Mouse (Mus musculus): ENCODE results near the gene Fbxo36. TPM values are rescaled to one million over a fixed set of nuclear protein-coding genes. Genes with fewer than 3 reads are reported as not detected.

The Fbxo36 gene
- polyA plus RNA-seq, 1 experiment from 2014 or later: 10.5 TPM

DNA sequence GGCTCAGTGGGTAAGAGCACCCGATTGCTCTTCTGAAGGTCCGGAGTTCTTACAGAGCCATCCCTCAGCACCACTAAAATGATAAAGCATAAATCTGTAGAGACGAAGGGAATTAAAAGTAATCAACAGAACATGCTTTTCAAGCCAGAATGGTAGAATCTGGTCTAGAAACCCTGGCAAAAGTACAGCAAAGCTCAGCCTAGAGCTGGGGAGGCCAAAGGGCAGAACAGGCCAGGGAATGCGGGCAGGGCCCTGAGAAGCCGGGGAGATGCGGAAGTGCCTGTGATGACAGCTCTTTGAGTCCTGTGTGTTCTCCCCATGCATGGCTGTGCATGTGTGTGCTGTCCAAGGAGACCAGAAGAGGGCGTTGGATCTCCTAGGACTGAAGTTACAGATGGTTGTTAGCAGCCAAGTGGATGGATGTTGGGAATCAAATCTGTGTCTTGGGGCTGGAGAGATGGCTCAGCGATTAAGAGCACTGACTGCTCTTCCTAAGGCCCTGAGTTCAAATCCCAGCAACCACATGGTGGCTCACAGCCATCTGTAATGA, 40.0 kb downstream of the Fbxo36 start:
- H3K4me3 ChIP-seq (replicated peaks): no peak overlapping the region
- 91% methylated on average over 8 of the region's 8 CpGs for WGBS
- no peaks in the 10 kb centered on the region for H3K27me3 ChIP-seq (replicated peaks)
- no peak for ATAC-seq (ENCODE audit: insufficient read depth, low FRiP score, low read depth)
- no peak overlapping the region for H3K27ac ChIP-seq
- H3K4me2 ChIP-seq: no peak overlapping the region
- H3K9me3 ChIP-seq: no peaks in the 10 kb centered on the region
- no peaks in the 10 kb centered on the region for H3K4me1 ChIP-seq
- no peak overlapping the region for H3K9ac ChIP-seq
- no peaks in the 10 kb centered on the region for H3K36me3 ChIP-seq

DNA sequence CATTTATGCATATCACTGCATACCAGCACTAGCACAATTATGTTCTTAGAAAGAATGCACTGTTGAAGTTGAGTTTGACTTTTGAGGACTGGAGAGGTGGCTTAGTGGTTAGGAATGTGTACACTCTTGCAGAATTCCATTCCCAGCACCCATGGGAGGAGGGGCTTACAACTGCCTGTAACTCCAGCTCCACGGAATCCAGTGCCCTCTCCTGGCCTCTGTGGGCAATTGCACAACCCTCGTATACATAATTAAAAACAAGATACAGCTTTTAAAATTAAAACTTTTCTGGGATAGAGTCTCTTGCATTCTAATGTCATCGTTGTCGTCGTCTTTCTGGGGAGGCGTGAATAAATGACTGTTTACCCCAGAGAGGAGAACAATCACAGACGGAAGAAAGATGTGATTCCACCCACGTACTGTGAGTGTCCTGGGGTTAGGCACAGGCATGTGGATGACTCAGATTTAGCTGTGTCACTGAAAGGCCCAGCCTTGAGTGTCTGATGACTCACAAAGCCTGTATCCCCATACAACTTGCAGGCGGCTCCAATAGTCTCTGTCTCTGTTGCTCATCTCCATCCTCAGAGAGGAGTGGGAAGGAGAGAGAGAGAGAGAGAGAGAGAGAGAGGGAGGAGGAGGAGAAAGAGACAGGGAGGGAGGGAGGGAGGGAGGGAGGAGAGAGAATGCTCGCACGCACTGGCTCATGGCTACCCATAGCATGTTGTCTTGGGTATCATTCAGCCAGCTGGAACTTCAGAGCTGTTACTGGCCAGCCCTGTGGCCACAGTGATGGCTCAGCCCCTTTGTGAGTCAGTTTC, 41.8 kb downstream of the Fbxo36 start:
- H3K9ac ChIP-seq: no peak overlapping the region
- no peaks in the 10 kb centered on the region for H3K9me3 ChIP-seq
- no peaks in the 10 kb centered on the region for H3K4me1 ChIP-seq
- WGBS: 71% methylated on average over 11 of the region's 11 CpGs
- no peak for ATAC-seq (ENCODE audit: insufficient read depth, low FRiP score, low read depth)
- H3K36me3 ChIP-seq: no peaks in the 10 kb centered on the region
- H3K4me2 ChIP-seq: no peak overlapping the region
- H3K27ac ChIP-seq: no peak overlapping the region
- H3K27me3 ChIP-seq (replicated peaks): no peaks in the 10 kb centered on the region
- H3K4me3 ChIP-seq (replicated peaks): no peak overlapping the region

DNA sequence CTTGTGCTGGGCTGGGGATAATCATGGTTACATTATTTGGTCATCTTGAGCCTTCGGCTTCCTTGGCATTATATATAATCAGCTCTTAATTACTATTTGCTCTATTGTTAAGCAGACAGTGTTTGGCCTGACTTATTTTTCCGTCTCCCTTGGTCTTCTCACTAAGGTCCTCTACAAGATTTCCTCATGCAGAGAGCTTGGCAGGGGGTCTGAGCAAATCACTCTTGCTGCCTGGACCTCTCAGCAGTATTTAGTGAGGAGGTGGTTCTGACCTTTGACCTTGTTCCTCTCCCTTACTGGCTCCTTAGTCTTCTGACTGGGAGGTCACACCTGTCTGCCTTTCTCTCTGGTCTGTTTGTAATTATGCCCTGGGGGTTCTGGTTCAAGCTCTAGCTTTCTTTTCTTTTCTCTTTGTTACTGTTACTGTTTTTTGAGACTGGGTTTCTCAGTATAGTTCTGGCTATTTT, 42.5 kb downstream of the Fbxo36 start:
- Histone ChIP-seq H3K9me3 (no peaks in the 10 kb centered on the region), H3K4me3 (replicated peaks) (no peak overlapping the region), H3K9ac (no peak overlapping the region), H3K27me3 (replicated peaks) (no peaks in the 10 kb centered on the region), H3K4me2 (no peak overlapping the region), H3K4me1 (no peaks in the 10 kb centered on the region), H3K27ac (no peak overlapping the region), H3K36me3 (no peaks in the 10 kb centered on the region)
- no peak for ATAC-seq (ENCODE audit: insufficient read depth, low FRiP score, low read depth)
- WGBS: 63% methylated on average over 2 of the region's 2 CpGs

DNA sequence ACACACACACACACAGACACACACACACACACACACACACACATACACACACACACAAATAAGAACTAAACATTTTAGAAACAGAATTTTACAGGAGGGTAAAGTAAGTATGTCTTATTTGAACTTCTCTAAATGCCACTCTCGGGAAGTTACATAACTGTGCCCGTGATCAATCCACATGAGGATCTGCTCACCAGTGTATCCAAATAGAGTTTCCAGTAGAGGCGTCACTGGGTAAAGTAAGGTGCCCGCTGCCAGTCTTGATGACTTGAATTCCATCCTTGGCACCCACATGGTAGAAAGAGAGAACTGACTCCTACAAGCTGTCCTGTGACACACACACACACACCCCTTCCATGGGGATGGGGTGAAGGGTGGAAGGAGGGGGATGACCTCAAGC, 43.3 kb downstream of the Fbxo36 start:
- Histone ChIP-seq H3K9me3 (no peaks in the 10 kb centered on the region), H3K4me1 (no peaks in the 10 kb centered on the region)

DNA sequence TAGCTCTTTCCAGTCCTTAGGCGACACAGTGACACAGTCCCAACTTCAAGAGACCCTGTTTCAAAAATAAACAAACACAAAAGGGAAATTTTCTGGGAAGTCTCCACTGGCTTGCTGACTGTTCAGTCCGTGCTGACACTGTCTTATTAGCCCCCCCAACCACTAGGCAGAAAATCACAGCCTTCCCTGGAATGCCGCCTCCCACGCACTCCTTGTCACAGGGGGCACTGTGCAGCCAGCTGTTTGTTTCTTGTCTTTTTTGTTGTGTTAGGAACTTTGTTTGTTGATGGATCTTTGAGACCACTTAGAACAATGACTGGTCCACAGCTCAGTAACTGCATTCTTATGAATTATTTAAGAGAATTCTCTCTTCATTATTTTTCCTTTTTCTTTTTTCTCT, 44.2 kb downstream of the Fbxo36 start:
- no peaks in the 10 kb centered on the region for H3K4me1 ChIP-seq
- 72% methylated on average over 4 of the region's 4 CpGs for WGBS
- H3K27me3 ChIP-seq (replicated peaks): no peaks in the 10 kb centered on the region
- H3K9ac ChIP-seq: no peak overlapping the region
- H3K4me3 ChIP-seq (replicated peaks): no peak overlapping the region
- H3K27ac ChIP-seq: no peak overlapping the region
- no peak for ATAC-seq (ENCODE audit: insufficient read depth, low FRiP score, low read depth)
- no peak overlapping the region for H3K4me2 ChIP-seq
- no peaks in the 10 kb centered on the region for H3K9me3 ChIP-seq
- H3K36me3 ChIP-seq: no peaks in the 10 kb centered on the region

More for the DNA sequence above, 43.3 kb downstream of the Fbxo36 start:
- Histone ChIP-seq H3K4me3 (replicated peaks) (no peak overlapping the region), H3K27ac (no peak overlapping the region), H3K27me3 (replicated peaks) (no peaks in the 10 kb centered on the region), H3K4me2 (no peak overlapping the region), H3K36me3 (no peaks in the 10 kb centered on the region), H3K9ac (no peak overlapping the region)
- WGBS: 90% methylated on average over 4 of the region's 4 CpGs
- ATAC-seq (ENCODE audit: insufficient read depth, low FRiP score, low read depth): no peak

DNA sequence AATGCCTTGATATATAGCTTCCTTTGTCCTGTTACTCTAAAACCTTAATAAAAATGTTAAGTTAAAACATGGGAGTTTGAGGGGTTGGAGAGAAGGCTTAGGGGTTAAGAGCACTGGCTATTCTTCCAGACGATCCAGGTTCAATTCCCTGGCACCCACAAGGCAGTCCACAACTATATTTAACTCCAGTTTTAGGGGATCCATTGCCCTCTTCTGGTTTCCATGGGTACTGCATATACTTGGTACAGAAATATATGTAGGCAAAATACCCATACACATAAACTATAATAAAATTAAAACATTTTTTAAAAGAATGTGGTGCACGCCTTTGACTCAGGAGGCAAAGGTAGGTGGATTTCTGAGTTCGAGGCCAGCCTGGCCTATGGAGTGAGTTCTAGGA, 45.5 kb downstream of the Fbxo36 start:
- WGBS: 78% methylated on average over 3 of the region's 3 CpGs
- no peak overlapping the region for H3K4me3 ChIP-seq (replicated peaks)
- H3K9ac ChIP-seq: no peak overlapping the region
- no peak overlapping the region for H3K4me2 ChIP-seq
- H3K27me3 ChIP-seq (replicated peaks): no peaks in the 10 kb centered on the region
- H3K4me1 ChIP-seq: no peaks in the 10 kb centered on the region
- H3K9me3 ChIP-seq: no peaks in the 10 kb centered on the region
- H3K27ac ChIP-seq: no peak overlapping the region
- no peaks in the 10 kb centered on the region for H3K36me3 ChIP-seq
- no peak for ATAC-seq (ENCODE audit: insufficient read depth, low FRiP score, low read depth)

DNA sequence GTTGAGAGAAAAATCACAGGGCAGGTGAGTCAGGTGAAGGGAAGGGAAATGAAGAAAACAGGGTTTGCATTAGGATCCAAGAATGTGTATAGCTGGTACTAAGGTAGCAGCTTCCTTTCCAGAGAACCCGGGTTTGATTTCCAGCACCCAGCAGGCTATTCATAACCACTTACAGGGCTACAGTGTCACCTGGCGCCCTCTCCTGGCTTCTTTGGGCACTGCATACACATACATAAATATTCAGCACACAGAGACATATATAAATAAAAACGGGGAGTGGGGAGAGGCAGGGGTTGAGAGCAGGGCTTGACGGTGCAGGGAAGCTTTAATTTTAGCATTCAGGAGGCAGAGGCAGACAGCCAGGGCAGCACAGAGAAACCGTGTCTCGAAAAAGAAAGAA, 46.3 kb downstream of the Fbxo36 start:
- Histone ChIP-seq H3K9ac (no peak overlapping the region), H3K9me3 (no peaks in the 10 kb centered on the region), H3K36me3 (no peaks in the 10 kb centered on the region), H3K4me2 (no peak overlapping the region), H3K27me3 (replicated peaks) (no peaks in the 10 kb centered on the region), H3K4me1 (no peaks in the 10 kb centered on the region), H3K27ac (no peak overlapping the region), H3K4me3 (replicated peaks) (no peak overlapping the region)
- 80% methylated on average over 6 of the region's 6 CpGs for WGBS
- ATAC-seq (ENCODE audit: insufficient read depth, low FRiP score, low read depth): no peak

DNA sequence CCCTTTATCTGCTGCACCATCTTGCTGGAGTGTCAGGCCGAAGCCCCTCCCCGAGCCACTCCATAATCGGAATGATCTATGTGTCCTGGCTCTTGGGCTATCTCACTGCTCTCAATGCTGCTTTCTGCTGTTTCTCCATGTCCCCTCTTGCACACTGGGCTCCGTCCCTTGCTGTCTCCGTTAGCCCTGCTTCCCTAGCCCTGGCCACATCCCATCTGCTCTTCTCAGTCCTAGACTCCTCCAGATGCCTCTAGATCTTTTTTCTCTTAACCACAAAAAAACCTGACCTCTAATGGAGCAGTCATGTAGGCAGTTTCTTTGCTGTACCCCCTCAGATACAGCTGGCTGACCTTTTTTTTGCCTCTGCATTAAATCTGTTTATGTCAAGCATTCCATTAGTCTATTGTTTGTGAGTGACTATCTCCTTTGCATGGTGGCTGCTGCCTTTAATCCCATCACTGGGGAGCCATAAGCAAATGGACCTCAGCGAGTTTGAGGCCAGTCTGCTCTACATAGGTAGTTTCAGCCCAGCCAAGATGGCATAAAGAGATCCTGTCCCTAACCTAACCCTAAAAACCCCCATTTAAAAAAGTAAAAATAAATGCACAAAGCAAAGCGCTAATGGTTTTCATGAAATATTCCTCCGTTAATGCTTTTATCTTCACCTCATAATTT, 49.8 kb downstream of the Fbxo36 start:
- Histone ChIP-seq H3K4me2 (no peak overlapping the region), H3K27me3 (replicated peaks) (no peaks in the 10 kb centered on the region), H3K4me1 (no peaks in the 10 kb centered on the region), H3K9me3 (no peaks in the 10 kb centered on the region), H3K9ac (no peak overlapping the region), H3K27ac (no peak overlapping the region), H3K36me3 (no peaks in the 10 kb centered on the region), H3K4me3 (replicated peaks) (no peak overlapping the region)
- 55% methylated on average over 8 of the region's 8 CpGs for WGBS
- ATAC-seq (ENCODE audit: insufficient read depth, low FRiP score, low read depth): no peak

DNA sequence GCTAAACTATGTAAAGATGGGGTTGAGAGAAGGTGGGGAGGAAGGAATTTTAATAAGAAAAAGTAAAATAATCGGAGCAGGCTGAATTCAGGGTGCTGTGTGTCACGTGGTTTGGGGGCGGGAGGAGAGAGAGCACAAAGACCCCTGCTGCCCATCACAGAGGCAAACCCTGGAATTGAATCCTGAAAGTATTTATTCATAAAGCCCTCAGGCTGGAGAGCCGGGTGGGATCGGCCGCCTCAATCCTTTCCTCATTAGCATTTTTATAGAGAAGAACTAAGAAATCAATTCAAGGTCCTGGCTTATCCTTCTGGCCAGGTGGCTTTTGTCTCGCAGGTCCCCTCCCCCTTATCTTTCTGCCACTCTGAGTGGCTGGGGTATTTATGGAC, 50.4 kb downstream of the Fbxo36 start:
- Histone ChIP-seq H3K4me3 (replicated peaks) (no peak overlapping the region), H3K9ac (no peak overlapping the region), H3K36me3 (no peaks in the 10 kb centered on the region), H3K4me2 (no peak overlapping the region), H3K4me1 (no peaks in the 10 kb centered on the region), H3K27me3 (replicated peaks) (no peaks in the 10 kb centered on the region), H3K9me3 (no peaks in the 10 kb centered on the region), H3K27ac (no peak overlapping the region)
- ATAC-seq (ENCODE audit: insufficient read depth, low FRiP score, low read depth): no peak
- 34% methylated on average over 7 of the region's 7 CpGs for WGBS

DNA sequence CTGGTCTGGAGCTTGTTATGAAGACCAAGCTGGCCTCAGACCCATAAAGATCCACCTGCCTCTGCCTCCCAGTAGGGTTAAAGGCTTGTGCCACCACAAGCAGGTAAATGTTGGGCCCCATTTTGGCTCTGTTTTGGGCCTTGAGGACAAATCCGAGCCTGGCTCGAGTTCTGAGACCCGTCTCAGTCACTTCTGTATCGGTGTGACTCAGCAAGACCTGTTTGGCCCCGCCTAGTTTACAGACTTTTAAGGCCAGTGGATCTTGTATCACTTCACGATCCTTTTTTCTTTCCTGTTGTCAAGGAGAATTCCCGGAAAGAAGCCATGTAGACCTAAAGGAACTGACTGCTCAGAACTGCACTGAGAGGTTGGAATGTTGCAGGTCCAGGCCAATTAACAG, 50.9 kb downstream of the Fbxo36 start:
- no peaks in the 10 kb centered on the region for H3K36me3 ChIP-seq
- H3K9me3 ChIP-seq: no peaks in the 10 kb centered on the region
- no peak overlapping the region for H3K4me3 ChIP-seq (replicated peaks)
- no peaks in the 10 kb centered on the region for H3K27me3 ChIP-seq (replicated peaks)
- no peaks in the 10 kb centered on the region for H3K4me1 ChIP-seq
- no peak for ATAC-seq (ENCODE audit: insufficient read depth, low FRiP score, low read depth)
- no peak overlapping the region for H3K27ac ChIP-seq
- WGBS: 79% methylated on average over 7 of the region's 7 CpGs
- H3K4me2 ChIP-seq: no peak overlapping the region
- H3K9ac ChIP-seq: no peak overlapping the region

DNA sequence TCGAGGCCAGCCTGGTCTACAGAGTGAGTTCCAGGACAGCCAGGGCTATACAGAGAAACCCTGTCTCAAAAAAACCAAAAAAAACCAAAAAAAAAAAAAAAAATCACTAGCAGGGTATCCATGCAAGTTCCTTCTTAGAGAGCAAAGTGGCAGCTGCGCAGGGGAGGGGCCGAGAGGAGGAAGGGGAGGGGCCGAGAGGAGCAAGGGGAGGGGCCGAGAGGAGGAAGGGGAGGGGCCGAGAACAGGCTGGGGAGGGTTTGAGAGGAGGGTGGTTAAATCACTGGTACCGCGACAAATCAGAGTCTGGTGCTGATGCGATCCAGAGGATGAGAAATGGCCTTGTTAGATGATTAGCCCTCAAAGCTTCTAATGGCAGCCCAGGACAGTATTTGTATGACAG, 52.1 kb downstream of the Fbxo36 start:
- Histone ChIP-seq H3K27me3 (replicated peaks) (no peaks in the 10 kb centered on the region), H3K4me1 (no peaks in the 10 kb centered on the region), H3K4me3 (replicated peaks) (no peak overlapping the region), H3K9ac (no peak overlapping the region), H3K4me2 (no peak overlapping the region), H3K27ac (no peak overlapping the region), H3K36me3 (no peaks in the 10 kb centered on the region), H3K9me3 (no peaks in the 10 kb centered on the region; the same call in 1 of the 2 replicates)
- WGBS: 82% methylated on average over 9 of the region's 9 CpGs
- ATAC-seq (ENCODE audit: insufficient read depth, low FRiP score, low read depth): no peak

DNA sequence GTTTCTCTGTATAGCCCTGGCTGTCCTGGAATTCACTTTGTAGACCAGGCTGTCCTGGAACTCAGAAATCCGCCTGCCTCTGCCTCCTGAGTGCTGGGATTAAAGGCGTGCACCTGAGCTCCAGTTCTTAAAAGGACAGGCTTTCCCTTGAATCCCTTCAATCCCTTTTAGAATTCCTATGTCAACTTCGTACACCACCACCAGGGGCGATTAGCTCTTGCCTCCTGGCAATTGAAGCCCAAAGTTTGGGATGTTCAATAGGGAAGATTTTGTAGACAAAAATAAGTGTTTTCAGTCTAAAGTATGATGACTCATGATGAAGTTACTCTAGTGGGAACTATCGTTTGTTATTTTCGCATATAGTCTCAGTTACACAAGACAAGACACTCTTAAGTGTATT, 57.7 kb downstream of the Fbxo36 start:
- H3K4me3 ChIP-seq (replicated peaks): no peak overlapping the region
- H3K27ac ChIP-seq: no peak overlapping the region
- ATAC-seq (ENCODE audit: insufficient read depth, low FRiP score, low read depth): no peak
- no peaks in the 10 kb centered on the region for H3K4me1 ChIP-seq
- no peaks in the 10 kb centered on the region; the same call in 1 of the 2 replicates for H3K9me3 ChIP-seq
- no peak overlapping the region for H3K4me2 ChIP-seq
- H3K27me3 ChIP-seq (replicated peaks): no peaks in the 10 kb centered on the region
- no peak overlapping the region for H3K9ac ChIP-seq
- WGBS: 81% methylated on average over 6 of the region's 6 CpGs
- no peaks in the 10 kb centered on the region for H3K36me3 ChIP-seq

Data from stomach, embryonic 15.5 days (tissue).